Mouse (Mus musculus) liver, embryonic 14.5 days (tissue): Measurements from ENCODE around the gene Hibadh.

Source experiments
- CTCF ChIP-seq: IDR thresholded peaks from 2 replicates; pipeline ENCODE4 v1.5.1; 2016; ENCODE audit warnings: antibody characterized with exemption, low read depth, control low read depth
- EP300 ChIP-seq: IDR thresholded peaks from 2 replicates; pipeline ENCODE4 v1.6.1; 2016; ENCODE audit warnings: antibody characterized with exemption, low read depth

DNA sequence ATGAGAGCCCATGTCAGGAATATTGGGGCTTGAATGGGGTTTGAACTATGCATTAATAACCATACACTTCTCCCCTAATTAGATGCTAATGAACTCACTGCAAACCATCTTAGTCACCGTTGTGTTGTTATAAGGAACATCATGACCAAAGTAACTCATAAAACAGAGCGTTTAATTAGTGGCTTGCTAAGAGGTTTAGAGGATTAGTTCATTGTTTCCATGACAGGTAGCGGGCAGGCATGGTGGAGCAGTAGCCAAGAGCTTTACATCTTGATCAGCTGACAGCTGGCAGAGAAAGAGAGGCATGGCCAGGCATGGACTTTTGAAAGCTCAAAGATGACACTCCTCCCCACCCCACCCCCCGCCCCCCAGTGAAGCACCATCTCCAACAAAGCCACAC, 15.1 kb upstream of the Hibadh start:
- TF ChIP-seq CTCF (no peak), EP300 (no peak)
